Mouse (Mus musculus) heart, postnatal 0 days (tissue): ENCODE measurements around the gene Src.

Experiments
- CTCF ChIP-seq: IDR thresholded peaks from 2 replicates; pipeline ENCODE4 v1.5.1; 2016; ENCODE audit warnings: antibody characterized with exemption, control low read depth, low read depth
- EP300 ChIP-seq: IDR thresholded peaks from 2 replicates; pipeline ENCODE4 v1.6.1; 2016; ENCODE audit warnings: antibody characterized with exemption, low read depth

DNA sequence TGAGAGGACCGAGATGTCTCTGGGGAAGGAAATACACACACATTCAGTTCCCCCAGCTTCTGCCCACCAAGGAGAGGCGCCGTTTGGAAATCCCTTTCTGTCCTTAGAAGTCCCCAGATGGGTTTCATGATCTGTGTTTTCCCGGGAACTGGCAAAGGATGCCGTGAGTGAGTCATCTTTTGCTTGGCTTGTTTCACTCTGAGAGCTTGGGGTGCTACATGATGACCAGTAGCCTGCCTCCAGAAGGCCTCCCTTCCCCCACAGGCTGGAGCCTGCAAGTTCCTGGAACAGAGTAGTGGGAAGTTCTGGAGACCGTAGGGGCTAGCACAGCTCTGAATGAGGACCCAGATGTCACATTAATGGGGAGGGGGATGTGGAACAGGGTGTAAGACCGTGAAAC lies 10.6 kb upstream of the Src start:
- TF ChIP-seq CTCF (no peak), EP300 (no peak)
